Mouse (Mus musculus): ENCODE data around the gene Card10. TPM values are rescaled to one million over a fixed set of nuclear protein-coding genes. Genes with fewer than 3 reads are reported as not detected.

The Card10 gene
- total and polyA plus RNA-seq, 3 experiments = 15.0 to 22.3 (median 17.0) TPM

GRCm38 (mm10) chr15:78735431-78736180, 67.2 kb downstream of the Card10 start:
- Histone ChIP-seq H3K27me3 (ENCODE audit: control insufficient read depth, insufficient read depth, low read length) (no peaks in the 10 kb centered on the region), H3K4me3 (no peak overlapping the region), H3K79me2 (replicated peaks; ENCODE audit: control insufficient read depth, insufficient read depth, low read length) (no peaks in the 10 kb centered on the region), H3K4me1 (ENCODE audit: control insufficient read depth, insufficient read depth, low read length) (no peaks in the 10 kb centered on the region), H3K36me3 (ENCODE audit: control insufficient read depth, insufficient read depth, low read length) (no peaks in the 10 kb centered on the region), H3K9ac (ENCODE audit: low read depth, low read length) (no peak overlapping the region), H3K27ac (no peak overlapping the region)
- no peak for DNase-seq
- no peak for TF ChIP-seq CTCF (IDR thresholded peaks at IDR 0.05)
- no peak for TF ChIP-seq EP300 (IDR thresholded peaks at IDR 0.05; ENCODE audit: insufficient read depth, low read depth, low read length)
- intact Hi-C loops (cut with DNase I) = no loop called here
- WGBS = 46% methylated on average over 17 of the region's 17 CpGs

- Histone ChIP-seq H3K4me3 (no peak overlapping the region), H3K79me2 (replicated peaks; ENCODE audit: control insufficient read depth, insufficient read depth, low read length) (no peaks in the 10 kb centered on the region), H3K9ac (ENCODE audit: low read depth, low read length) (no peak overlapping the region), H3K36me3 (ENCODE audit: control insufficient read depth, insufficient read depth, low read length) (no peaks in the 10 kb centered on the region), H3K4me1 (ENCODE audit: control insufficient read depth, insufficient read depth, low read length) (no peaks in the 10 kb centered on the region), H3K27ac (no peak overlapping the region), H3K27me3 (ENCODE audit: control insufficient read depth, insufficient read depth, low read length) (no peaks in the 10 kb centered on the region)
- WGBS = 51% methylated on average over 4 of the region's 4 CpGs
- DNase-seq = no peak
- TF ChIP-seq POLR2A (IDR thresholded peaks at IDR 0.05; ENCODE audit: insufficient read depth, low read depth, low read length) (no peak), EP300 (IDR thresholded peaks at IDR 0.05; ENCODE audit: insufficient read depth, low read depth, low read length) (no peak), CTCF (IDR thresholded peaks at IDR 0.05) (no peak)
- intact Hi-C loops (cut with DNase I) = no loop called here
These were observed 71.0 kb downstream of the Card10 start for GRCm38 (mm10) chr15:78731830-78732229.

GRCm38 (mm10) chr15:78730315-78731049, 72.4 kb downstream of the Card10 start:
- intact Hi-C loops (cut with DNase I) = no loop called here
- 63% methylated on average over 12 of the region's 12 CpGs for WGBS
- H3K79me2 ChIP-seq (replicated peaks; ENCODE audit: control insufficient read depth, insufficient read depth, low read length) = no peaks in the 10 kb centered on the region
- no peak for TF ChIP-seq POLR2A (IDR thresholded peaks at IDR 0.05; ENCODE audit: insufficient read depth, low read depth, low read length)
- TF ChIP-seq CTCF (IDR thresholded peaks at IDR 0.05) = no peak
- H3K27me3 ChIP-seq (ENCODE audit: control insufficient read depth, insufficient read depth, low read length) = no peaks in the 10 kb centered on the region
- no peak overlapping the region for H3K9ac ChIP-seq (ENCODE audit: low read depth, low read length)
- no peak overlapping the region for H3K4me3 ChIP-seq
- no peaks in the 10 kb centered on the region for H3K36me3 ChIP-seq (ENCODE audit: control insufficient read depth, insufficient read depth, low read length)
- no peak overlapping the region for H3K27ac ChIP-seq
- DNase-seq = no peak
- H3K4me1 ChIP-seq (ENCODE audit: control insufficient read depth, insufficient read depth, low read length) = no peaks in the 10 kb centered on the region

- Histone ChIP-seq H3K9ac (ENCODE audit: low read depth, low read length) (no peak overlapping the region), H3K4me3 (no peak overlapping the region), H3K27me3 (ENCODE audit: control insufficient read depth, insufficient read depth, low read length) (no peaks in the 10 kb centered on the region), H3K4me1 (ENCODE audit: control insufficient read depth, insufficient read depth, low read length) (no peaks in the 10 kb centered on the region), H3K79me2 (replicated peaks; ENCODE audit: control insufficient read depth, insufficient read depth, low read length) (no peaks in the 10 kb centered on the region), H3K27ac (no peak overlapping the region), H3K36me3 (ENCODE audit: control insufficient read depth, insufficient read depth, low read length) (no peaks in the 10 kb centered on the region)
- intact Hi-C loops (cut with DNase I) = no loop called here
- no peak for TF ChIP-seq POLR2A (IDR thresholded peaks at IDR 0.05; ENCODE audit: insufficient read depth, low read depth, low read length)
- TF ChIP-seq EP300 (IDR thresholded peaks at IDR 0.05; ENCODE audit: insufficient read depth, low read depth, low read length) = no peak
- no peak for TF ChIP-seq CTCF (IDR thresholded peaks at IDR 0.05)
- WGBS = 71% methylated on average over 7 of the region's 7 CpGs
- DNase-seq = no peak
These were observed 76.1 kb downstream of the Card10 start for GRCm38 (mm10) chr15:78726697-78727096.

Other genes starting within 250 kb of the Card10 start
- 1 to 10 TPM; 4.5 to 8.7 TPM for gene Rac2, start 230.3 kb downstream of the Card10 start, total RNA-seq (2021)
- 7.7 and 44.7 TPM in 2 replicates for gene Rac2, start 230.3 kb downstream of the Card10 start, polyA plus RNA-seq (2012; rRNA removed)
- gene Cyth4, start 206.0 kb downstream of the Card10 start, total RNA-seq (2021) = 1 to 10 TPM; 6.1 to 6.7 TPM
- gene Cyth4, start 206.0 kb downstream of the Card10 start, polyA plus RNA-seq (2012; rRNA removed) = 9.3 and 12.8 TPM in 2 replicates
- 1 to 10 TPM; 1.3 to 3.4 TPM for gene Elfn2, start 84.3 kb downstream of the Card10 start, total RNA-seq (2021)
- gene Elfn2, start 84.3 kb downstream of the Card10 start, polyA plus RNA-seq (2012; rRNA removed) = 0.16 and 0.35 TPM in 2 replicates
- 10 to 100 TPM; 11.1 to 11.6 TPM for gene Mfng, start 29.6 kb downstream of the Card10 start, total RNA-seq (2021)
- 15.0 and 19.1 TPM in 2 replicates for gene Mfng, start 29.6 kb downstream of the Card10 start, polyA plus RNA-seq (2012; rRNA removed)
- 10 to 100 TPM; 30.8 to 37.1 TPM for gene Cdc42ep1, start 39.6 kb upstream of the Card10 start, total RNA-seq (2021)
- gene Cdc42ep1, start 39.6 kb upstream of the Card10 start, polyA plus RNA-seq (2012; rRNA removed) = 62.3 and 71.8 TPM in 2 replicates
- gene Lgals2, start 52.5 kb upstream of the Card10 start, total RNA-seq (2021) = not detected
- gene Lgals2, start 52.5 kb upstream of the Card10 start, polyA plus RNA-seq (2012; rRNA removed) = 0.59 and 1.5 TPM in 2 replicates
- 10 to 100 TPM; 42.2 to 44.4 TPM for gene Gga1, start 74.1 kb upstream of the Card10 start, total RNA-seq (2021)
- 44.7 and 52.7 TPM in 2 replicates for gene Gga1, start 74.1 kb upstream of the Card10 start, polyA plus RNA-seq (2012; rRNA removed)
- not detected for gene Gm49510, start 96.6 kb upstream of the Card10 start, total RNA-seq (2021)
- gene Gm49510, start 96.6 kb upstream of the Card10 start, polyA plus RNA-seq (2012; rRNA removed) = 0.04 TPM in 1 of 2 replicates, not detected in the other
- gene Sh3bp1, start 96.7 kb upstream of the Card10 start, total RNA-seq (2021) = 1 to 10 TPM; 2.6 to 3.3 TPM
- gene Sh3bp1, start 96.7 kb upstream of the Card10 start, polyA plus RNA-seq (2012; rRNA removed) = 12.6 and 19.2 TPM in 2 replicates
- under 1 TPM; 0.81 to 0.86 TPM for gene Pdxp, start 110.9 kb upstream of the Card10 start, total RNA-seq (2021)
- 2.0 and 2.9 TPM in 2 replicates for gene Pdxp, start 110.9 kb upstream of the Card10 start, polyA plus RNA-seq (2012; rRNA removed)
- gene Lgals1, start 123.7 kb upstream of the Card10 start, total RNA-seq (2021) = 100 to 1,000 TPM; 174 to 176 TPM
- 425 and 497 TPM in 2 replicates for gene Lgals1, start 123.7 kb upstream of the Card10 start, polyA plus RNA-seq (2012; rRNA removed)
- 10 to 100 TPM; 13.8 to 17.4 TPM for gene Nol12, start 131.9 kb upstream of the Card10 start, total RNA-seq (2021)
- 9.9 and 13.1 TPM in 2 replicates for gene Nol12, start 131.9 kb upstream of the Card10 start, polyA plus RNA-seq (2012; rRNA removed)
- gene Triobp, start 144.7 kb upstream of the Card10 start, total RNA-seq (2021) = 10 to 100 TPM; 24.4 to 30.9 TPM
- 22.0 and 26.7 TPM in 2 replicates for gene Triobp, start 144.7 kb upstream of the Card10 start, polyA plus RNA-seq (2012; rRNA removed)
- 10 to 100 TPM; 73.3 to 82.4 TPM for gene H1f0, start 225.4 kb upstream of the Card10 start, total RNA-seq (2021)
- gene H1f0, start 225.4 kb upstream of the Card10 start, polyA plus RNA-seq (2012; rRNA removed) = 54.2 and 66.4 TPM in 2 replicates
- gene Galr3, start 238.8 kb upstream of the Card10 start, total RNA-seq (2021) = not detected
- not detected in 2 replicates for gene Galr3, start 238.8 kb upstream of the Card10 start, polyA plus RNA-seq (2012; rRNA removed)

Data from heart, adult 2 months (tissue).